Mouse (Mus musculus): ENCODE measurements at regions not wholly inside any gene's neighbourhood (a gene's known extent, or its start where the extent isn't known, plus 50 kb on each side); places are given as distances from the start of the nearest gene placed in this dataset.

DNA sequence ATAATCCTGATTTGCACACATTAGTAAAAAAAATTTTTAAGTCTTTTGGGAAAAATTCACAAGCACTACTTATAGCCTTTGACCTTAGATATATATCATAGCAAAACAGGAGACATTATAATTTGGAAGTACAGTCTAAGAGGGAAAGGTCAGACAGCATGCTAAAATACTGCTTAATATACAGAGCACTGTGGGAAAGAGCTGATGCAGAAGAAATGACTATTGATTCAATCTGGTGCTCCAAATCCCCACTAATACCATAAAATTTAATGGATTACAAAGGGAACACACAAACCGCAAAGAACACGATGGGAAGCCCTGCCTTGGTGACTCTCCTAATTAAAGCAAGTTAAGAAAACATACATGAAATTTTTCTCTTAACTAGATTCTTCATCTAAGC, 126.3 kb downstream of the S1pr1 start:
- TF ChIP-seq CTCF (conservative IDR thresholded peaks at IDR 0.05; ENCODE audit: low read length), result no peak
- no peak for TF ChIP-seq POU5F1 (IDR thresholded peaks at IDR 0.05; ENCODE audit: borderline replicate concordance, low read length)
- no peak for TF ChIP-seq NANOG (IDR thresholded peaks at IDR 0.05; ENCODE audit: borderline replicate concordance, low read length)
